Comparison of ENCODE assay signal across 17 mouse cellular contexts in the genomic region with DNA sequence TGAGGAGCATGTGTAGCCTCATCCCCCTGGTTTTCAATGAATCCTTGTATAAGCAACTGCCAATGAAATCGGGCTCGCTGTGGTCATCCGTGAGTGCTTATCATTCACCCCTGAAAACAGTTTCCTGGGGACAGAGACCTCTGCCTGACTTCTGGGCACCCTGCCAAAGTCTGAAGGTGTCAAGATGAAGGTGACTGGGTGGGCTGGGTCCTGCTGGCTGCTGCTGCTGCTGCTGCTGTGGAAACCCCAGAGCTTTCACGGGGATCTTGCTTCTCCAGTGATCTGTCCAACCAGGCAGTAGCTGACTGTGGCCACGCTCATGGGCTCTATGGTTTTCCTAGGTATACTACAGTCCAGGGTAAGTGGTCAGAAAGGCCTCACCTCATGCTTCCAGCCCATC. TPM values are rescaled to one million over a fixed set of nuclear protein-coding genes. Genes with fewer than 3 reads are reported as not detected.
"Had no signal": no experiment of that assay in that cellular context is flagged by ENCODE, and none has a peak within 500 bp of the region (broad histone marks: within the 10 kb centered on the region; RNA-seq: fewer than 3 reads in every experiment).

No protein-coding gene starts in this region.

- DNase-seq: lung, embryonic 14.5 days; lung, postnatal 10 days; lung, postnatal 4 days; midbrain, embryonic 14.5 days; retina, postnatal 1 day; right cerebral cortex, adult 18-20 months; right cerebral cortex, postnatal 25 days; spleen, adult 18-20 months; thymus, adult 18-20 months; thymus, postnatal 14 days; thymus, postnatal 36 days had no signal

- H3K27ac ChIP-seq: midbrain, embryonic 10.5 days; midbrain, embryonic 12.5 days; neural tube, embryonic 13.5 days; neural tube, embryonic 15.5 days had no signal

- H3K4me2 ChIP-seq: lung, embryonic 14.5 days; midbrain, embryonic 12.5 days; neural tube, embryonic 13.5 days; neural tube, embryonic 15.5 days had no signal

- ATAC-seq: midbrain, embryonic 16.5 days had no signal

- H3K4me3 ChIP-seq: midbrain, embryonic 10.5 days; midbrain, embryonic 12.5 days; myocyte; neural tube, embryonic 13.5 days; neural tube, embryonic 15.5 days had no signal

- H3K9ac ChIP-seq: lung, embryonic 14.5 days; midbrain, embryonic 12.5 days; neural tube, embryonic 13.5 days; neural tube, embryonic 15.5 days had no signal

- H3K9me3 ChIP-seq: midbrain, embryonic 10.5 days; midbrain, embryonic 12.5 days; neural tube, embryonic 13.5 days; neural tube, embryonic 15.5 days had no signal

- H3K36me3 ChIP-seq: midbrain, embryonic 10.5 days; midbrain, embryonic 12.5 days; neural tube, embryonic 13.5 days; neural tube, embryonic 15.5 days had no signal

RNA-seq across cellular contexts. Expression of a gene that starts 16.2 kb away (rescaled TPM):
- polyA plus RNA-seq: myocyte had no signal
